Mouse (Mus musculus) olfactory bulb, adult 2 months (tissue): Measurements from ENCODE around the gene Lbx2.

Experiments
- CTCF ChIP-seq: fragments of 200-500 bp; IDR thresholded peaks from 2 replicates; pipeline ENCODE4 v1.5.1; 2012; ENCODE audit warnings: low read depth, mild to moderate bottlenecking, low read length, moderate library complexity; ENCODE audit not compliant: insufficient read depth
- POLR2A ChIP-seq: fragments of 200-500 bp; IDR thresholded peaks from 2 replicates; pipeline ENCODE4 v1.6.1; 2012; ENCODE audit warnings: mild to moderate bottlenecking, low read depth, low read length, moderate library complexity; ENCODE audit not compliant: insufficient read depth

DNA sequence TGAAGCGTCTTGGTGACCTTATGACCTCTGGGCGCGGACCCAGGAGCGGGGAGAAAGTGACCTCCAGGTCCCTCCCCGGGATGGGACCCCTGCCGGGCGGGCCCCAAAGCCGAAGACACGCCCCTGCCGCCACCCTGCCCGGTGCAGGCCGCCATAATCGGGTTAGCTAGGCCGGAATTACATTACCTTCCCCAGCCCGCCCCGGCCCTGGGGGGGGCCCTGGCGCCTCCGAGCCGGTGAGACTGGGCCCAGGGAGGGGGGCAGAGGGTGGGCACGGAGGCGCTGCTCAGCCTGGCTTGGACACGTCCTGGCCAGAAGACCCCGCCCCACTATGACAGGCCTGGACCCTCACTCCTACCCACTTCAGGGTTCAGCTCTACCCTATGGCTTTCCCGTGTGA, 14.9 kb upstream of the Lbx2 start:
- TF ChIP-seq POLR2A (no peak), CTCF (no peak)
